Mouse (Mus musculus) thymus, adult 18-20 months (tissue): ENCODE measurements around the gene Gga3.
A peak's percentile ranks its signal among the peaks of the same experiment; 100 is the strongest.

Experiments
- DNase-seq, 2 experiments: peaks; one replicate each; pipeline ENCODE4 v3.0.0; 2022; ENCODE audit warnings: mixed read lengths in 2 of 2

Gene Gga3

GRCm38 (mm10) chr11:115612059-115612409 is 8.2 kb upstream of the Gga3 start:
- DNase-seq = peak in 1 of 2 experiments; percentile 58

- no peak for DNase-seq
These were observed 7.3 kb upstream of the Gga3 start for GRCm38 (mm10) chr11:115611173-115611572.

GRCm38 (mm10) chr11:115609576-115609975 is 5.7 kb upstream of the Gga3 start:
- no peak for DNase-seq

- DNase-seq = no peak
These were observed 4.9 kb upstream of the Gga3 start for GRCm38 (mm10) chr11:115608421-115609399.

- DNase-seq = no peak
These were observed 2.9 kb upstream of the Gga3 start for GRCm38 (mm10) chr11:115606733-115607132.

- DNase-seq = peak in 1 of 2 experiments; percentile 43
These were observed 449 bp upstream of the Gga3 start for GRCm38 (mm10) chr11:115604304-115604696.

- DNase-seq = no peak
These were observed 749 bp downstream of the Gga3 start for GRCm38 (mm10) chr11:115603128-115603475.

- no peak for DNase-seq
These were observed 2.7 kb downstream of the Gga3 start for GRCm38 (mm10) chr11:115601174-115601573.

- DNase-seq = no peak
These were observed 3.1 kb downstream of the Gga3 start for GRCm38 (mm10) chr11:115600743-115601142.

GRCm38 (mm10) chr11:115599722-115600121 is 4.1 kb downstream of the Gga3 start:
- no peak for DNase-seq

- no peak for DNase-seq
These were observed 5.5 kb downstream of the Gga3 start for GRCm38 (mm10) chr11:115598309-115598708.

GRCm38 (mm10) chr11:115595209-115595608 is 8.6 kb downstream of the Gga3 start:
- DNase-seq = no peak

- DNase-seq = no peak
These were observed 13.2 kb downstream of the Gga3 start for GRCm38 (mm10) chr11:115590526-115591075.

GRCm38 (mm10) chr11:115587984-115588383 is 15.9 kb downstream of the Gga3 start:
- no peak for DNase-seq

GRCm38 (mm10) chr11:115586403-115586802 is 17.4 kb downstream of the Gga3 start:
- DNase-seq = no peak

- no peak for DNase-seq
These were observed 18.2 kb downstream of the Gga3 start for GRCm38 (mm10) chr11:115585573-115586100.

GRCm38 (mm10) chr11:115584376-115585073 is 19.3 kb downstream of the Gga3 start:
- DNase-seq = no peak

- no peak for DNase-seq
These were observed 20.8 kb downstream of the Gga3 start for GRCm38 (mm10) chr11:115582913-115583606.

GRCm38 (mm10) chr11:115579080-115579479 is 24.8 kb downstream of the Gga3 start:
- no peak for DNase-seq

GRCm38 (mm10) chr11:115564961-115565360 is 38.9 kb downstream of the Gga3 start:
- no peak for DNase-seq

- peak; percentile 93 to 95 for DNase-seq
These were observed 39.6 kb downstream of the Gga3 start, which contains the start of gene Nup85 for GRCm38 (mm10) chr11:115564064-115564809. Gene Nup85 (plus strand): TSS chr11:115564434.

GRCm38 (mm10) chr11:115563406-115563805 is 40.4 kb downstream of the Gga3 start:
- DNase-seq = no peak
